Mouse (Mus musculus) erythroblast, embryonic 14.5 days (primary cell): ENCODE data around the gene Rps28.

Experiments used
- GATA1 ChIP-seq: IDR thresholded peaks from 2 replicates; pipeline ENCODE4 v1.6.1; 2012; ENCODE audit warnings: low read length, inconsistent platforms, mixed read lengths
- TAL1 ChIP-seq: IDR thresholded peaks from 3 replicates; pipeline ENCODE4 v1.6.1; 2012; ENCODE audit warnings: low read length, inconsistent platforms, mixed read lengths

DNA sequence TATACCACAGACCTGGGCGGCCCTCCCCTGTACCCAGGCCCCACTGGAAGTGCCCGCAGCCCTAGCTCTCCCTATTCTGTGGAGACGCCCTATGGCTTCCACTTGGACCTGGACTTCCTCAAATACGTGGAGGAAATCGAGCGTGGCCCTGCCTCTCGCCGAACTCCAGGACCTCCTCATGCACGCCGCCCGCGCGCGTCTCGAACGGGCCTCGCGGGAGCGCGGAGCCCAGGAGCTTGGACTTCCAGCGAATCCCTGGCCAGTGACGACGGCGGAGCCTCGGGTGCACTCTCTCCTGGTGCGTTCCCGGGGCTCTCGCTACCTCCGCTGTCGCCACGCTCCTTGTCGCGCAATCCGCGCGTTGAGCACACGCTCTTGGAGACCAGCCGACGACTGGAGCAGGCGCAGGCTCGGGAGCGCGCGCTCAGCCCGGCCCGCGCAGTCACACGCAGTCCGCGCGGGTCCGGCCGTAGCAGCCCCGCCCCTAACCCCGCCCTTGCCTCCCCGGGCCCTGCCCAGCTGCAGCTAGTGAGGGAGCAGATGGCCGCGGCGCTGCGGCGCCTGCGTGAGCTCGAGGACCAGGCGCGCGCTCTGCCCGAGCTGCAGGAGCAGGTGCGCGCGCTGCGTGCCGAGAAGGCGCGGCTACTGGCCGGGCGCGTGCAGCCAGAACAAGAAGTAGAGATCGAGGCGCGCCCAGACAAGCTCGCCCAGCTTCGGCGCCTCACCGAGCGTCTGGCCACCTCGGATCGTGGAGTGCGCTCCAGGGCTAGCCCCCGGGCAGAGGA, 7.0 kb downstream of the Rps28 start:
- no peak for TF ChIP-seq TAL1
- no peak for TF ChIP-seq GATA1
